Comparison of ENCODE assay signal across 24 mouse cellular contexts in the genomic region with DNA sequence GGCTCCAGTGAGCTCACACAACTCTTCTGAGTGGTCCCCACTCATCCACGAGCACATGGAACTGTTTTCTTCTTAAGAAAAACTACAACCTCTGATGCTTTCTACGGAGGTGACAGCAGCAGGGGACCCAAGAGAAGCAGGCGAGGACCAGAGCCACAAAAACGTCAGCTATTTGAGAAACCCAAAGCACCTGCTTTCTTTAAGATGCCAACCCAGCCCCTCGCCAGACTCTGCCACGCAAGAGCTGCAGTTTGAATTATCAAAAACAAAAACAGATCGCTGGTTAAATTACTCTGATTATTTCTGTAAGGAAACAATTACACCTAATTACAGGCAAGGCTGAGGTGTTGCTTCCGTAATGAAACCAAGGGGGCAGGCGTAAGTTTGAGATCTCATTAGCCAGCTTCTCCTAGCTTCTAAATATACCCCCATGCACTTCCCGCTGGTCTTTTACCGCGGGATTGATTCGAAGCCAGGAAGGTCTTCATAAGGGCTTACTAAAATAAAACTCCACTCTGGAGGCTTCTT.
A peak's percentile ranks its signal among the peaks of the same experiment; 100 is the strongest.
DNase-seq lines count a peak whose midpoint lies in the region; ATAC-seq and TF ChIP-seq lines count a peak whose summit lies in the region.
"Had no signal": no experiment of that assay in that cellular context is flagged by ENCODE, and none has a peak within 500 bp of the region (broad histone marks: within the 10 kb centered on the region; RNA-seq: fewer than 3 reads in every experiment).

No protein-coding gene starts in this region.

- no peaks in the 10 kb centered on the region for H3K27me3 ChIP-seq in embryonic facial prominence, embryonic 14.5 days (replicated peaks; ENCODE audit: control insufficient read depth, insufficient read depth, low read length)
- H3K27me3 ChIP-seq in embryonic facial prominence, embryonic 10.5 days (replicated peaks; ENCODE audit: low read depth, poor library complexity, severe bottlenecking), result no peaks in the 10 kb centered on the region
- H3K27me3 ChIP-seq in forebrain, embryonic 16.5 days (replicated peaks; ENCODE audit: control insufficient read depth, insufficient read depth, low read length), result no peaks in the 10 kb centered on the region
- H3K27me3 ChIP-seq in forebrain, embryonic 11.5 days (ENCODE audit: control insufficient read depth, insufficient read depth, low read length), result no peaks in the 10 kb centered on the region
- H3K27me3 ChIP-seq in neural tube, embryonic 15.5 days (replicated peaks), result no peaks in the 10 kb centered on the region
- H3K27me3 ChIP-seq: CH12.LX; embryonic facial prominence, embryonic 12.5 days; heart, embryonic 12.5 days; hindbrain, embryonic 12.5 days had no signal

- no peak overlapping the region for H3K4me3 ChIP-seq in embryonic facial prominence, embryonic 14.5 days (ENCODE audit: low read depth, low read length)
- H3K4me3 ChIP-seq in embryonic facial prominence, embryonic 10.5 days, result no peak overlapping the region
- H3K4me3 ChIP-seq in forebrain, embryonic 16.5 days (replicated peaks; ENCODE audit: low read length), result no peak overlapping the region
- H3K4me3 ChIP-seq in forebrain, embryonic 11.5 days (ENCODE audit: low read depth, low read length), result no peak overlapping the region
- H3K4me3 ChIP-seq in neural tube, embryonic 15.5 days (replicated peaks), result no peak overlapping the region
- H3K4me3 ChIP-seq: embryonic facial prominence, embryonic 12.5 days; heart, adult 2 months; heart, embryonic 12.5 days; hindbrain, embryonic 12.5 days had no signal

- peak; percentile 8 for DNase-seq in embryonic facial prominence, embryonic 14.5 days (ENCODE audit: low spot score)
- DNase-seq in embryonic facial prominence, embryonic 10.5 days (ENCODE audit: low spot score), result no peak
- no peak for DNase-seq in forebrain, embryonic 11.5 days (ENCODE audit: low spot score)
- no peak for DNase-seq in neural tube, embryonic 10.5 days (ENCODE audit: extremely low spot score, low spot score)
- DNase-seq in brain, embryonic 14.5 days (ENCODE audit: low read depth), result peak; percentile 78
- DNase-seq: adrenal gland, adult 2 months; adrenal gland, postnatal 25 days; cerebellum, adult 11-12 months; cerebellum, adult 9-10 months; embryo, embryonic 11 days; gastrocnemius, postnatal 14 days; heart, adult 2 months; heart, postnatal 36 days; kidney, adult 8-10 months had no signal

- no peak for TF ChIP-seq CTCF in brain, embryonic 14.5 days (IDR thresholded peaks at IDR 0.05; ENCODE audit: borderline replicate concordance, extremely low read depth, insufficient read depth, insufficient read length)

- no peak for TF ChIP-seq POLR2A in brain, embryonic 14.5 days (IDR thresholded peaks at IDR 0.05; ENCODE audit: borderline replicate concordance, extremely low read depth, insufficient read depth, insufficient read length, poor library complexity, severe bottlenecking)

- no peaks in the 10 kb centered on the region for H3K4me1 ChIP-seq in embryonic facial prominence, embryonic 14.5 days (ENCODE audit: control insufficient read depth, insufficient read depth, low read length)
- no peaks in the 10 kb centered on the region for H3K4me1 ChIP-seq in embryonic facial prominence, embryonic 10.5 days
- H3K4me1 ChIP-seq in forebrain, embryonic 16.5 days (replicated peaks; ENCODE audit: control insufficient read depth, insufficient read depth, low read length), result peaks cover 6% of the 10 kb centered on the region
- no peaks in the 10 kb centered on the region for H3K4me1 ChIP-seq in forebrain, embryonic 11.5 days (replicated peaks; ENCODE audit: control insufficient read depth, insufficient read depth, low read length)
- H3K4me1 ChIP-seq in neural tube, embryonic 15.5 days, result no peaks in the 10 kb centered on the region
- H3K4me1 ChIP-seq: embryonic facial prominence, embryonic 12.5 days; heart, embryonic 12.5 days; hindbrain, embryonic 12.5 days had no signal

- ATAC-seq in embryonic facial prominence, embryonic 14.5 days (ENCODE audit: low read depth), result no peak
- peak; percentile 59 for ATAC-seq in forebrain, embryonic 16.5 days
- no peak for ATAC-seq in forebrain, embryonic 11.5 days (replicated peaks; ENCODE audit: low FRiP score)
- ATAC-seq in neural tube, embryonic 15.5 days (ENCODE audit: low FRiP score), result no peak
- ATAC-seq in megakaryocyte, adult 5-6 weeks (ENCODE audit: poor library complexity, severe bottlenecking), result no peak
- ATAC-seq: hindbrain, embryonic 16.5 days; inflammation-experienced regulatory T-cells, adult 6 months; intestine, postnatal 0 days had no signal

- H3K9ac ChIP-seq in embryonic facial prominence, embryonic 14.5 days (ENCODE audit: low read depth, low read length), result no peak overlapping the region
- no peak overlapping the region for H3K9ac ChIP-seq in forebrain, embryonic 16.5 days (replicated peaks; ENCODE audit: low read depth, low read length)
- H3K9ac ChIP-seq in forebrain, embryonic 11.5 days (ENCODE audit: low read length), result no peak overlapping the region
- no peak overlapping the region for H3K9ac ChIP-seq in neural tube, embryonic 15.5 days (replicated peaks)
- H3K9ac ChIP-seq: embryonic facial prominence, embryonic 12.5 days; heart, embryonic 12.5 days; hindbrain, embryonic 12.5 days had no signal

- no peak overlapping the region for H3K27ac ChIP-seq in embryonic facial prominence, embryonic 14.5 days (replicated peaks; ENCODE audit: low read depth, low read length)
- no peak overlapping the region for H3K27ac ChIP-seq in embryonic facial prominence, embryonic 10.5 days (replicated peaks)
- H3K27ac ChIP-seq in forebrain, embryonic 16.5 days (ENCODE audit: low read length), result no peak overlapping the region
- no peak overlapping the region for H3K27ac ChIP-seq in forebrain, embryonic 11.5 days (ENCODE audit: low read depth, low read length)
- peak overlapping the region; percentile 28; the same call in 1 of the 2 replicates for H3K27ac ChIP-seq in neural tube, embryonic 15.5 days (replicated peaks)
- H3K27ac ChIP-seq: embryonic facial prominence, embryonic 12.5 days; heart, adult 2 months; hindbrain, embryonic 12.5 days had no signal

- H3K36me3 ChIP-seq in embryonic facial prominence, embryonic 14.5 days (ENCODE audit: control insufficient read depth, insufficient read depth, low read length), result no peaks in the 10 kb centered on the region
- no peaks in the 10 kb centered on the region for H3K36me3 ChIP-seq in embryonic facial prominence, embryonic 10.5 days (replicated peaks)
- no peaks in the 10 kb centered on the region for H3K36me3 ChIP-seq in forebrain, embryonic 16.5 days (ENCODE audit: control insufficient read depth, insufficient read depth)
- no peaks in the 10 kb centered on the region for H3K36me3 ChIP-seq in forebrain, embryonic 11.5 days (ENCODE audit: control insufficient read depth, insufficient read depth, low read length)
- no peaks in the 10 kb centered on the region for H3K36me3 ChIP-seq in neural tube, embryonic 15.5 days
- H3K36me3 ChIP-seq: embryonic facial prominence, embryonic 12.5 days; heart, embryonic 12.5 days; hindbrain, embryonic 12.5 days had no signal

- 60% methylated on average over 13 of the region's 13 CpGs for WGBS in embryonic facial prominence, embryonic 14.5 days
- 82% methylated on average over 13 of the region's 13 CpGs for WGBS in embryonic facial prominence, embryonic 10.5 days
- WGBS in forebrain, embryonic 16.5 days, result 24% methylated on average over 13 of the region's 13 CpGs
- WGBS in forebrain, embryonic 11.5 days, result 76% methylated on average over 13 of the region's 13 CpGs
- whole genome bisulfite sequencing in neural tube, embryonic 15.5 days, result 68% methylated on average over 13 of the region's 13 CpGs

- no peak overlapping the region for H3K4me2 ChIP-seq in embryonic facial prominence, embryonic 14.5 days (ENCODE audit: low read depth, low read length)
- H3K4me2 ChIP-seq in forebrain, embryonic 16.5 days (ENCODE audit: low read length), result peak overlapping the region; percentile 1; the same call in 1 of the 2 replicates
- H3K4me2 ChIP-seq in forebrain, embryonic 11.5 days (ENCODE audit: low read depth, low read length, severe bottlenecking), result no peak overlapping the region
- no peak overlapping the region for H3K4me2 ChIP-seq in neural tube, embryonic 15.5 days
- H3K4me2 ChIP-seq: embryonic facial prominence, embryonic 12.5 days; heart, embryonic 12.5 days; hindbrain, embryonic 12.5 days had no signal

- H3K9me3 ChIP-seq in embryonic facial prominence, embryonic 14.5 days (ENCODE audit: control insufficient read depth, low read length), result no peaks in the 10 kb centered on the region
- no peaks in the 10 kb centered on the region for H3K9me3 ChIP-seq in embryonic facial prominence, embryonic 10.5 days
- H3K9me3 ChIP-seq in forebrain, embryonic 16.5 days (ENCODE audit: control insufficient read depth, low read length), result no peaks in the 10 kb centered on the region; the same call in 1 of the 2 replicates
- H3K9me3 ChIP-seq in forebrain, embryonic 11.5 days (ENCODE audit: control insufficient read depth, low read length), result no peaks in the 10 kb centered on the region
- no peaks in the 10 kb centered on the region for H3K9me3 ChIP-seq in neural tube, embryonic 15.5 days (replicated peaks)
- H3K9me3 ChIP-seq: embryonic facial prominence, embryonic 12.5 days; hindbrain, embryonic 12.5 days had no signal

Comparison
In these comparisons a context has a peak if more than half of its experiments do, and no peak if none do; other contexts are left out.
1. DNase-seq: peak in embryonic facial prominence, embryonic 14.5 days (single experiment) and brain, embryonic 14.5 days (single experiment); none in embryonic facial prominence, embryonic 10.5 days (single experiment), forebrain, embryonic 11.5 days (single experiment) and neural tube, embryonic 10.5 days (single experiment).